Mouse (Mus musculus) ES-E14 (cell line): ENCODE data around the gene Dnajb8. TPM values are rescaled to one million over a fixed set of nuclear protein-coding genes. Genes with fewer than 3 reads are reported as not detected.

Experiments used
- DNase-seq: peaks from one replicate; pipeline ENCODE4 v3.0.0-alpha.2; 2013; ENCODE audit warnings: low read depth, low spot score
- H3K27ac ChIP-seq: 2 replicates; pipeline ENCODE4 v1.5.1; 2012; ENCODE audit warnings: low read depth, mild to moderate bottlenecking, low read length, moderate library complexity, mixed read lengths; ENCODE audit not compliant: poor library complexity, insufficient read depth, severe bottlenecking
- H3K36me3 ChIP-seq: 2 replicates; pipeline ENCODE4 v1.6.1; 2012; ENCODE audit warnings: mild to moderate bottlenecking, low read length, moderate library complexity, mixed read lengths; ENCODE audit not compliant: control insufficient read depth, poor library complexity, insufficient read depth, severe bottlenecking
- H3K4me1 ChIP-seq, 2 experiments: fragments of 150-350 bp in 1 of 2; sonication (generic) in 1 of 2; 2 replicates each; pipeline ENCODE4 v1.6.1; 2012; ENCODE audit warnings: low read length in 2 of 2, mild to moderate bottlenecking in 1 of 2, mixed read lengths in 1 of 2; ENCODE audit not compliant: control insufficient read depth in 2 of 2, insufficient read depth in 2 of 2, poor library complexity in 1 of 2
- H3K4me3 ChIP-seq, 2 experiments: fragments of 150-350 bp in 1 of 2; sonication (generic) in 1 of 2; 2 replicates each; pipeline ENCODE4 v1.5.1; 2012; ENCODE audit warnings: low read length in 2 of 2, low read depth in 1 of 2, mild to moderate bottlenecking in 1 of 2, mixed read lengths in 1 of 2; ENCODE audit not compliant: insufficient read depth in 1 of 2, poor library complexity in 1 of 2, severe bottlenecking in 1 of 2
- H3K9ac ChIP-seq: 2 replicates; pipeline ENCODE4 v1.6.1; 2012; ENCODE audit warnings: low read depth, mild to moderate bottlenecking, low read length, mixed read lengths; ENCODE audit not compliant: poor library complexity, insufficient read depth, severe bottlenecking
- H3K9me3 ChIP-seq: fragments of 150-350 bp; sonication (generic); 2 replicates; pipeline ENCODE4 v1.6.1; 2012; ENCODE audit warnings: low read depth, mild to moderate bottlenecking, low read length; ENCODE audit not compliant: control insufficient read depth, insufficient read depth
- CHD2 ChIP-seq: IDR thresholded peaks from 2 replicates; pipeline ENCODE4 v1.6.1; 2014; ENCODE audit warnings: mild to moderate bottlenecking, low read depth, low read length, inconsistent platforms
- HCFC1 ChIP-seq: IDR thresholded peaks from 2 replicates; pipeline ENCODE4 v1.6.1; 2012; ENCODE audit warnings: low read length, inconsistent platforms, borderline replicate concordance; ENCODE audit not compliant: insufficient read depth
- MAFK ChIP-seq: IDR thresholded peaks from 2 replicates; pipeline ENCODE4 v1.6.1; 2014; ENCODE audit warnings: mild to moderate bottlenecking, low read depth, low read length, inconsistent platforms; ENCODE audit not compliant: insufficient read depth
- ZC3H11A ChIP-seq: IDR thresholded peaks from 2 replicates; pipeline ENCODE4 v1.6.1; 2012; ENCODE audit warnings: low read depth, mild to moderate bottlenecking, inconsistent platforms, low read length, borderline replicate concordance
- ZNF384 ChIP-seq: IDR thresholded peaks from 2 replicates; pipeline ENCODE4 v1.6.1; 2012; ENCODE audit warnings: low read depth, low read length, inconsistent platforms
- in situ Hi-C, 2 experiments: fragments of 600-800 bp; cut with MboI; formaldehyde crosslinking; loops; one replicate each; pipeline ENCODE4 v1.15.1; 2025; ENCODE audit warnings: low sequenced_read_pairs in 2 of 2, inconsistent platforms in 1 of 2; ENCODE audit not compliant: unreplicated experiment in 2 of 2
- total RNA-seq: library from RNA; depleted of rRNA; stranded (reverse); fragments of 300-350 nt; gene quantifications from 2 replicates; pipeline ENCODE4 v1.2.3, GENCODE M21; 2012

Gene Dnajb8
- total RNA-seq, 1 experiment, result not detected

DNA sequence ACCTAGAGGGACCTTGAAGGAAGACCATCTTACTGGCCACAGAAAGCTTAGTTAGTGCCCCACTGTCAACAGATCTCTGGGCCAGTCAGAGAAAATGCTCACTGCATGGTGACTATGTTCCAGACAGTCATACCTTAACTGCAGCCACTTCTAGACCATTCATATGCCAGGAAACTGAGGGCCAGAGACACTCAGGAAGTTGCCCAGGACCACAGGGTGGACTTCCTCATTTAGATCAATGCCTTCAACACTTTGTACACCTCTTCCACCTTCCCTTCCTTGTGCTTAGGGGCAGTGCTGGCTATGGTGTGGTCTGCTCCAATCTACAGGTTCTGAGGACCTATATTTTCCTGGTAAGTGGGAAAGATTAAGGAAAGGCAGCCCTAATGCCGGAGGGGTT lies 43.3 kb downstream of the Dnajb8 start:
- H3K27ac ChIP-seq, result no peak overlapping the region
- H3K4me1 ChIP-seq, result no peaks in the 10 kb centered on the region
- in situ Hi-C loops, result no loop called here
- no peaks in the 10 kb centered on the region for H3K9me3 ChIP-seq
- no peak for TF ChIP-seq ZNF384
- TF ChIP-seq ZC3H11A, result no peak
- no peak for TF ChIP-seq CHD2
- no peak for TF ChIP-seq MAFK
- TF ChIP-seq HCFC1, result no peak
- no peak for DNase-seq
- no peak overlapping the region for H3K9ac ChIP-seq
- H3K4me3 ChIP-seq, result no peak overlapping the region
- no peaks in the 10 kb centered on the region for H3K36me3 ChIP-seq

GRCm38 (mm10) chr6:88266055-88266454 lies 44.0 kb downstream of the Dnajb8 start:
- TF ChIP-seq MAFK (no peak), CHD2 (no peak), HCFC1 (no peak), ZC3H11A (no peak), ZNF384 (no peak)
- Histone ChIP-seq H3K9ac (no peak overlapping the region), H3K4me3 (no peak overlapping the region), H3K9me3 (no peaks in the 10 kb centered on the region), H3K27ac (no peak overlapping the region), H3K36me3 (no peaks in the 10 kb centered on the region), H3K4me1 (no peaks in the 10 kb centered on the region)
- in situ Hi-C loops, result no loop called here
- DNase-seq, result no peak

DNA sequence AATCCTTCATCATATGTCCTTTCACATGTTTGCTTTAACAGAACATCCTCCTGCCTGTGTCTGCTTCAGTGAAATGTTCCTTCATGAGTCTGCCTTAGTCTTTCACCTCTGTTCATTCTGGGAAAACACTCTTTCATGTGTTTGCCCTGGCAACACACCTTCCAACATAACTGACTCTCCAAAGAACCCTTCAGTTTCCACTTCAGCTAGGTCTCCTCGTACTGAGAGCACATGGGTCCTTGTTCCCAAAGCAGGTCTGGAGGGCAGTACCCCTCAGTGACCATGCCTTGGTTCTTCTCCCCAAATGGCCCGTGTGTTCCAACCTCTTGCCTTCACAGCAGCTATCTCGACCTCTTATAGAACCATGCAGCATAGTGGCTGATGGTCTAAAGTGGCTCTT lies 45.0 kb downstream of the Dnajb8 start:
- H3K4me1 ChIP-seq, result no peaks in the 10 kb centered on the region
- no peaks in the 10 kb centered on the region for H3K9me3 ChIP-seq
- H3K9ac ChIP-seq, result no peak overlapping the region
- in situ Hi-C loops, result no loop called here
- TF ChIP-seq ZC3H11A, result no peak
- no peak for TF ChIP-seq MAFK
- DNase-seq, result no peak
- no peak overlapping the region for H3K27ac ChIP-seq
- H3K36me3 ChIP-seq, result no peaks in the 10 kb centered on the region
- H3K4me3 ChIP-seq, result no peak overlapping the region

GRCm38 (mm10) chr6:88267970-88268369 lies 45.9 kb downstream of the Dnajb8 start:
- in situ Hi-C loops, result no loop called here
- TF ChIP-seq HCFC1 (no peak), MAFK (no peak), CHD2 (no peak), ZC3H11A (no peak), ZNF384 (no peak)

GRCm38 (mm10) chr6:88274623-88275022 lies 52.6 kb downstream of the Dnajb8 start:
- no peaks in the 10 kb centered on the region for H3K36me3 ChIP-seq
- DNase-seq, result no peak
- TF ChIP-seq HCFC1 (no peak), ZC3H11A (no peak), MAFK (no peak), CHD2 (no peak)
- H3K9ac ChIP-seq, result no peak overlapping the region
- H3K27ac ChIP-seq, result no peak overlapping the region
- in situ Hi-C loops, result no loop called here
- no peaks in the 10 kb centered on the region for H3K9me3 ChIP-seq
- H3K4me3 ChIP-seq, result no peak overlapping the region
- H3K4me1 ChIP-seq, result no peaks in the 10 kb centered on the region

More at GRCm38 (mm10) chr6:88267970-88268369, 45.9 kb downstream of the Dnajb8 start:
- H3K36me3 ChIP-seq, result no peaks in the 10 kb centered on the region
- no peak overlapping the region for H3K9ac ChIP-seq
- no peaks in the 10 kb centered on the region for H3K4me1 ChIP-seq
- H3K4me3 ChIP-seq, result no peak overlapping the region
- no peaks in the 10 kb centered on the region for H3K9me3 ChIP-seq
- no peak overlapping the region for H3K27ac ChIP-seq
- no peak for DNase-seq
